Mouse (Mus musculus) olfactory bulb, adult 2 months (tissue): ENCODE measurements around the gene Tspan9.

Experiments
- CTCF ChIP-seq: fragments of 200-500 bp; IDR thresholded peaks from 2 replicates; pipeline ENCODE4 v1.5.1; 2012; ENCODE audit warnings: low read depth, mild to moderate bottlenecking, low read length, moderate library complexity; ENCODE audit not compliant: insufficient read depth
- POLR2A ChIP-seq: fragments of 200-500 bp; IDR thresholded peaks from 2 replicates; pipeline ENCODE4 v1.6.1; 2012; ENCODE audit warnings: mild to moderate bottlenecking, low read depth, low read length, moderate library complexity; ENCODE audit not compliant: insufficient read depth

GRCm38 (mm10) chr6:128035930-128036309 is 107.5 kb downstream of the Tspan9 start:
- TF ChIP-seq CTCF (no peak), POLR2A (no peak)
